Mouse (Mus musculus) spleen, postnatal 36 days (tissue): ENCODE data around the gene Anxa9.

Source experiments
- DNase-seq, 2 experiments: peaks; one replicate each; pipeline ENCODE4 v3.0.0; 2022; ENCODE audit warnings: low spot score in 2 of 2, mixed read lengths in 1 of 2

Gene Anxa9

DNA sequence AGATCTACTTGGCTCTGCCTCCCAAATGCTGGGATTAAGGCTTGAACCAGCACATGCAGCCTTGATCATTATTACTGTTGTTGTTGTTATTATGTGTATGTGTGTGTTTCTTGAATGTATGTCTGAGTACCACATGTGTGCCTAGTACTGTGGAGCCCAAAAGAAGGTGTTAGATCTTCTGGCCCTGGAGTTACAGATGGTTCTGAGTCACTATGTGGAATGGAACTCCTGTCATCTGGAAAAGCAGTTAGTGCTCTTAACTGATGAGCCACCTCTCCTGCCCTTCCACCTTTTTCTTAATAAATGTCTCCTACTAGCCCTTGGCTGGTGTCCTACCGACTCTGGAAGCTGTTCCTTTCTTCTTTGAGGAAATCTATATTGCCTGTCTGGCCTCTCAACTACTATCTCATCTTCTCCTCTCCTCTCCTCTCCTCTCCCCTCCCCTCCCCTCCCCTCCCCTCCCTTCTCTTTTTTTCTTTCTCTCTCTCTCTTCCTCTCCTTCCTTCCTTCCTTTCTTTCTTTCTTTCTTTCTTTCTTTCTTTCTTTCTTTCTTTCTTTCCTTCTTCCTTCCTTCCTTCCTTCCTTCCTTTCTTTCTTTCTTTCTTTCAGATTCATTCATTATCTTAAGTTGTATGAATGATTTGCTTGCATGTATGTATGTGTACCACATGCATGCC is 59.2 kb downstream of the Anxa9 start:
- no peak for DNase-seq

DNA sequence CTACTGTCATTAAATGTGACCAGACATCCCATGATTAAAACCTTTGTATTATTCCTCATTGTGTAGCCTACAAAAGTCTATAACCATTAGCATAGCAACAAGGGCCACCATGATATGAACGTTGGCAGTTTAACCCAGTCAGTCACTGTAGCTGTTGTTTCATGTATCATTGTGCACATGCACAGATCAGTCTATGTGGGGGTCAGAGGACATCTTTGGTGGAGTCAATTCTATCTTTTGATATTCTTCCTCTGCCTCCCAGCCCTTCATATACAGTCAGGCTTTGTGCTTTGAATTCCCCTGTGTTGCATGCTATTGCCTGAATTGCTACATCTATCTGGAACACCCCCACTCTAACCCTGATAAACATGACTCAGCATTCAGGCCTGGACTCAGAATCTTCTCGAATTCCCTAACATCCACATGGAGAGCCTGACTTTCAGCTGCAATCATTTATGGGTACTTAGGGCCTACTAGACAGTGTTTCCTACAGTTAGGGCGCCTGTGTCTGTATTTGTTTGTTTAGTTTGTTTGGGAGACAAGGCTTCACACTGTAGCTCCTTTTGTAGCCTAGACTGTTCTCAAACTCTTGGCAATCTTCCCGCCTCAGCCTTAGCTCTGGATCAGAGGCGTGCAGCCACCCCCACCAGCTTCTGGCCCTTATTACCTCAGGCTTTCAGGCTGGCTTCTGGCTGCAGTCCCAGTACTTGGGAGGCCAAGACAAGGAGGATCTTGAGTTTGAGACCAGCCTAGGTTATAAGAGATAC is 60.3 kb downstream of the Anxa9 start:
- peak; percentile 40 to 51 for DNase-seq
